In the genomic region with DNA sequence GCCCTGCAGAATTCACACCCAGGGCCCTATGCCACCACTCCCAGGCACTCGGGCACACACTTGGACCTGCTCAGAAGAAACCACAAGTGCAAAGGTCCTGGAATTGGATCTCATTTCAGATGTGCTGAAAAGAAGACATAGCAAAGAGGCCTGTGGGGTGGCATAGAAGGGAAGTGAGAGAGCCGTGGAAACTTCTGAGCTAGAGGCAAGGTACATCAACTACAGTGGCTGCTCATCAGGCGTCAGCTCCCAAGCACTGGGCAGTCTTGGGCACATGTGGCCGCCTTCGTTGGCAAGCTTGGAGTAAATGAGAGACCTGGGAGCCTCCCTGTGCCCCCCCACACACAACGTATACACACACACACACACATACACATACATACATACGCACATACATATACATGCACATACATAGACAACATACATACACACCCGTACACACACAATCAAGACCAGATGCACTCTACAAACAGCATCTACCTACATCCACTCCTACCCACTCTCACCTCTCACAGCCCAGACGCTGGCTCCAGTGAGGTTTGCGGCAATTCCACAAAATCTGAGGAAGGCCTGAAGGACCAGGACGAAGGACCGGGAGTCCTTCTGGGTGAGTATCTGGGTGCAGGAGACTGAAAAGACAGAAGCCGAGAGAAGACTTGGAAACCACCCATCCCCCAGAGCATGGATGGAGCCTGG, we compare ENCODE assay signal across 8 mouse cellular contexts. TPM values are rescaled to one million over a fixed set of nuclear protein-coding genes. Genes with fewer than 3 reads are reported as not detected.
DNase-seq lines count a peak whose midpoint lies in the region; ATAC-seq lines count a peak whose summit lies in the region.

A gene (minus strand): TSS at position 631 of the 696 bp plus-strand sequence.

- H3K27ac ChIP-seq in lung, embryonic 16.5 days (ENCODE audit: low read length), result peak within 1 kb of the TSS; percentile 95
- H3K27ac ChIP-seq in intestine, embryonic 15.5 days, result peak within 1 kb of the TSS; percentile 94
- peak within 1 kb of the TSS; percentile 92 for H3K27ac ChIP-seq in neural tube, embryonic 14.5 days (ENCODE audit: low read depth, low read length)

- H3K4me2 ChIP-seq in lung, embryonic 16.5 days (ENCODE audit: low read depth, low read length), result peak within 1 kb of the TSS; percentile 85
- H3K4me2 ChIP-seq in intestine, embryonic 15.5 days (replicated peaks), result peak within 1 kb of the TSS; percentile 84
- H3K4me2 ChIP-seq in neural tube, embryonic 14.5 days (ENCODE audit: low read depth, low read length), result peak within 1 kb of the TSS; percentile 54

- H3K27me3 ChIP-seq in lung, embryonic 16.5 days (ENCODE audit: control insufficient read depth, insufficient read depth, low read depth, low read length), result no peaks in the 10 kb centered on the region
- no peaks in the 10 kb centered on the region for H3K27me3 ChIP-seq in intestine, embryonic 15.5 days (replicated peaks)
- no peaks in the 10 kb centered on the region for H3K27me3 ChIP-seq in neural tube, embryonic 14.5 days (ENCODE audit: control insufficient read depth, insufficient read depth, low read length)

- peaks cover 5% of the 10 kb centered on the region for H3K4me1 ChIP-seq in lung, embryonic 16.5 days (replicated peaks; ENCODE audit: control insufficient read depth, insufficient read depth, low read length)
- H3K4me1 ChIP-seq in intestine, embryonic 15.5 days (replicated peaks), result peaks cover 7% of the 10 kb centered on the region
- no peaks in the 10 kb centered on the region; the same call in 1 of the 2 replicates for H3K4me1 ChIP-seq in neural tube, embryonic 14.5 days (ENCODE audit: control insufficient read depth, insufficient read depth, low read length)

- H3K9ac ChIP-seq in lung, embryonic 16.5 days (ENCODE audit: low read length), result peak within 1 kb of the TSS; percentile 83
- H3K9ac ChIP-seq in intestine, embryonic 15.5 days, result peak within 1 kb of the TSS; percentile 74
- H3K9ac ChIP-seq in neural tube, embryonic 14.5 days (replicated peaks; ENCODE audit: low read depth, low read length), result peak within 1 kb of the TSS; percentile 63

- ATAC-seq in lung, embryonic 16.5 days (ENCODE audit: low read depth), result no peak
- no peak for ATAC-seq in intestine, embryonic 15.5 days
- no peak for ATAC-seq in neural tube, embryonic 14.5 days (ENCODE audit: low read depth)

- WGBS in lung, embryonic 16.5 days, result 83% methylated on average over 13 of the region's 13 CpGs
- WGBS in intestine, embryonic 15.5 days, result 70% methylated on average over 13 of the region's 13 CpGs
- WGBS in neural tube, embryonic 14.5 days, result 96% methylated on average over 13 of the region's 13 CpGs

- peak; percentile 61 for DNase-seq in cerebellum, adult 11-12 months
- DNase-seq in cerebellum, postnatal 36 days, result no peak
- no peak for DNase-seq in lung, postnatal 4 days
- DNase-seq in yolk sac, embryonic 10.5 days (ENCODE audit: low spot score), result no peak
- DNase-seq in ovary, postnatal 36 days (ENCODE audit: low spot score), result no peak

- H3K36me3 ChIP-seq in lung, embryonic 16.5 days (ENCODE audit: control insufficient read depth, insufficient read depth, low read length), result no peaks in the 10 kb centered on the region
- H3K36me3 ChIP-seq in intestine, embryonic 15.5 days, result no peaks in the 10 kb centered on the region
- no peaks in the 10 kb centered on the region for H3K36me3 ChIP-seq in neural tube, embryonic 14.5 days (ENCODE audit: control insufficient read depth, insufficient read depth, low read length)

- peak within 1 kb of the TSS; percentile 57 for H3K4me3 ChIP-seq in lung, embryonic 16.5 days (ENCODE audit: low read length)
- H3K4me3 ChIP-seq in intestine, embryonic 15.5 days (replicated peaks), result peak within 1 kb of the TSS; percentile 44
- peak within 1 kb of the TSS; percentile 38 for H3K4me3 ChIP-seq in neural tube, embryonic 14.5 days (ENCODE audit: low read depth, low read length)

- no peaks in the 10 kb centered on the region for H3K9me3 ChIP-seq in lung, embryonic 16.5 days (ENCODE audit: control insufficient read depth, low read length)
- H3K9me3 ChIP-seq in intestine, embryonic 15.5 days, result no peaks in the 10 kb centered on the region
- H3K9me3 ChIP-seq in neural tube, embryonic 14.5 days (ENCODE audit: control insufficient read depth, low read length), result no peaks in the 10 kb centered on the region

RNA-seq across cellular contexts. Expression of the gene that starts here (rescaled TPM):
- 2.7 and 3.1 TPM in 2 replicates for polyA plus RNA-seq in lung, embryonic 16.5 days (2015; fragmentation: Nextera tagmentation; extraction: Ambion mirVana)
- 8.3 and 10.7 TPM in 2 replicates for polyA plus RNA-seq in intestine, embryonic 15.5 days (2015; fragmentation: Nextera tagmentation; extraction: Ambion mirVana)
- polyA plus RNA-seq in neural tube, embryonic 14.5 days (2014; fragmentation: Nextera tagmentation; extraction: Ambion mirVana), result 11.1 and 14.5 TPM in 2 replicates
